Mouse (Mus musculus): ENCODE data around the gene Rdh16. TPM values are rescaled to one million over a fixed set of nuclear protein-coding genes. Genes with fewer than 3 reads are reported as not detected.
"Not testable (repeated sequence)": the region's sequence is repeated elsewhere in the genome, so short reads cannot be mapped to it uniquely, and the experiment has no call there.

The Rdh16 gene
- total RNA-seq, 2 experiments from 2014 or later = not detected

DNA sequence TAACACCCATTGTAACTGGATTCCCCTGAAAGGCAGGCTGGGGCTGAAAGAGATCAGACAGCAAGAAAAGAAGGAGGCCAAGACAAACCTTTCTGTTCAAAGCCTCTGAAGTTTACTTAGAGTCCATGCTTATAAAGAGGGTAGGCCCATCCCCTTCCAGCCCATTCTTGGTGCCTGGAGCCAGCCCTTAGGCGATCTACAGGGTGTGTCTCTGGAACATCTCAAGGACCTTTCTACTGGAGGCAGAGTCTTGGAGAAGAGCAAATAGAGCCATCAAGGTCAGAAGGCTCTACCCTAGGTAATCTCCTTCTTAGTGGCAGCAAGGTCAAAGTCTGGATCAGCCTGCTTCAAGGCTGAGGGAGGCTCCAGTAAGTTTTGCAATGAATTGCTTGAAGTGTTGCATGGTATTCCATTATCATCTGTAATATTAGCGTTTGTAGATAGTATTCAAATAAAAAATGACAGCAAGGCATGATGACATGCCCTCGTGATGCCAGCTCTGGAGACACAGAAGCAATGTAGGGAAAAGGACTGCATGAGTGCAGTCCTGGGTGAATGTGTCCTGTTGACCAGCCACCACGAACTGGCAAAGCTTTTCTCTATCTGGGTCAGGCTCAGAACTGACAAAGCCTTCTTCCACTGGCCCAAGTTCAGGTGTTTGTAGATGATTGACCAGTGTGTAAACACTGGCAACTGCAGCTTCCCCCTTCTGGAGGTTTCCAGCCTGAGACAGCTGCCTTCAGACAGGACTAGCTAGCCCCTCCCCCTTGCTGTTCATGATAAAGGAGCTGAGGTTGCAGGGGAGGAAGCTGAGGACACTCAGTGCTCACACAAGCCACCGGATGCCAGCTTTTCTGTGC lies 92.4 kb downstream of the Rdh16 start:
- intact Hi-C loops (cut with DNase I); DNase-seq: not testable (repeated sequence)

Other genes with a start within 250 kb of the Rdh16 start
- gene Lrp1, start 180.0 kb upstream of the Rdh16 start, total RNA-seq (2021) = 100 to 1,000 TPM in 1 of 2 experiments, 10 to 100 TPM in 1; 85.0 to 105 TPM
- 10 to 100 TPM; 46.9 to 49.9 TPM for gene Stat6, start 158.2 kb upstream of the Rdh16 start, total RNA-seq (2021)
- gene Nemp1, start 134.3 kb upstream of the Rdh16 start, total RNA-seq (2021) = 1 to 10 TPM; 4.2 to 4.7 TPM
- gene Nab2, start 132.6 kb upstream of the Rdh16 start, total RNA-seq (2021) = 1 to 10 TPM; 8.0 TPM
- gene Myo1a, start 96.0 kb upstream of the Rdh16 start, total RNA-seq (2021) = under 1 TPM in 1 of 2 experiments, not detected in 1; 0.15 TPM
- not detected for gene Tac2, start 76.7 kb upstream of the Rdh16 start, total RNA-seq (2021)
- gene Zbtb39, start 61.6 kb upstream of the Rdh16 start, total RNA-seq (2021) = 1 to 10 TPM; 7.5 to 8.3 TPM
- gene Gpr182, start 49.4 kb upstream of the Rdh16 start, total RNA-seq (2021) = 1 to 10 TPM; 3.4 to 4.6 TPM
- gene Rdh1, start 41.4 kb upstream of the Rdh16 start, total RNA-seq (2021) = under 1 TPM in 1 of 2 experiments, not detected in 1; 0.05 TPM
- under 1 TPM; 0.15 to 0.22 TPM for gene Rdh16f1, start 41.4 kb upstream of the Rdh16 start, total RNA-seq (2021)
- not detected for gene Rdh9, start 24.8 kb upstream of the Rdh16 start, total RNA-seq (2021)
- not detected for gene Rdh19, start 48.8 kb downstream of the Rdh16 start, total RNA-seq (2021)
- not detected for gene Rdh16f2, start 65.3 kb downstream of the Rdh16 start, total RNA-seq (2021)
- gene Rdh7, start 87.7 kb downstream of the Rdh16 start, total RNA-seq (2021) = not detected
- under 1 TPM in 1 of 2 experiments, not detected in 1; 0.07 TPM for gene Sdr9c7, start 97.4 kb downstream of the Rdh16 start, total RNA-seq (2021)
- not detected for gene Hsd17b6, start 206.5 kb downstream of the Rdh16 start, total RNA-seq (2021)
- gene Prim1, start 214.0 kb downstream of the Rdh16 start, total RNA-seq (2021) = 1 to 10 TPM; 2.6 to 4.5 TPM
- gene Naca, start 234.4 kb downstream of the Rdh16 start, total RNA-seq (2021) = 100 to 1,000 TPM; 510 TPM